8 mouse cellular contexts compared by ENCODE assay signal in the genomic region with DNA sequence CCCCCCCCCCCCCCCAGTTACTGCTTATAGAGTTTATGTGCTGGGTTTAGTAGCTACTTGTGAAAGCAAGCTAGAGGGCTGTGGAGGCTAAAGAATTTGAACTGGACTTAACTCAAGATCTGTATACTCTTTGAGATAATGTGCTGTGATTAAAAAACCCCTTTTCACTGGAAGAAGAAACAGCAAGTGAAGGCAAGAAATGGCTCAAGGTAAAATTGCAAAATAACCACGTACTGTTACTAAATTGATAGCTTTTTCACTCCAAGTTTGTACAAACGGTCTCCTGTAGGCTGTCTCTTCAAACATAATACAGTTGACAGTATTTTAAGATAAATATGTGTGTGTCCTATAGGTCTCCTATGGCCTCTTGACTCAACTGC. TPM values are rescaled to one million over a fixed set of nuclear protein-coding genes. Genes with fewer than 3 reads are reported as not detected.
DNase-seq lines count a peak whose midpoint lies in the region; ATAC-seq lines count a peak whose summit lies in the region.

No protein-coding gene starts in this region.

- H3K9ac ChIP-seq in lung, embryonic 15.5 days, result no peak overlapping the region
- H3K9ac ChIP-seq in limb, embryonic 12.5 days (replicated peaks), result no peak overlapping the region
- no peak overlapping the region; the same call in 1 of the 2 replicates for H3K9ac ChIP-seq in neural tube, embryonic 14.5 days (replicated peaks; ENCODE audit: low read depth, low read length)

- H3K36me3 ChIP-seq in lung, embryonic 15.5 days, result no peaks in the 10 kb centered on the region
- peaks cover 3% of the 10 kb centered on the region; the same call in 1 of the 2 replicates for H3K36me3 ChIP-seq in forebrain, embryonic 10.5 days (replicated peaks)
- peaks cover 9% of the 10 kb centered on the region; the same call in 1 of the 2 replicates for H3K36me3 ChIP-seq in limb, embryonic 12.5 days
- H3K36me3 ChIP-seq in neural tube, embryonic 14.5 days (ENCODE audit: control insufficient read depth, insufficient read depth, low read length), result no peaks in the 10 kb centered on the region

- H3K4me2 ChIP-seq in lung, embryonic 15.5 days, result peak overlapping the region; percentile 97
- peak overlapping the region; percentile 95 for H3K4me2 ChIP-seq in limb, embryonic 12.5 days
- peak overlapping the region; percentile 88 for H3K4me2 ChIP-seq in neural tube, embryonic 14.5 days (ENCODE audit: low read depth, low read length)

- H3K9me3 ChIP-seq in lung, embryonic 15.5 days, result no peaks in the 10 kb centered on the region
- no peaks in the 10 kb centered on the region for H3K9me3 ChIP-seq in forebrain, embryonic 10.5 days
- no peaks in the 10 kb centered on the region for H3K9me3 ChIP-seq in limb, embryonic 12.5 days
- no peaks in the 10 kb centered on the region for H3K9me3 ChIP-seq in neural tube, embryonic 14.5 days (ENCODE audit: control insufficient read depth, low read length)

- no peak for DNase-seq in lung, postnatal 25 days (ENCODE audit: low spot score)
- DNase-seq in forebrain, embryonic 10.5 days (ENCODE audit: extremely low spot score, low spot score), result no peak
- no peak for DNase-seq in embryo, embryonic 10 days (ENCODE audit: low spot score)
- no peak for DNase-seq in cerebellum, adult 11-12 months
- DNase-seq in thymus, postnatal 36 days, result no peak

- H3K4me3 ChIP-seq in lung, embryonic 15.5 days, result peak overlapping the region; percentile 48
- peak overlapping the region; percentile 65 for H3K4me3 ChIP-seq in forebrain, embryonic 10.5 days
- H3K4me3 ChIP-seq in limb, embryonic 12.5 days (replicated peaks), result peak overlapping the region; percentile 51
- H3K4me3 ChIP-seq in neural tube, embryonic 14.5 days (ENCODE audit: low read depth, low read length), result no peak overlapping the region

- 52% methylated on average over 2 of the region's 2 CpGs for WGBS in lung, embryonic 15.5 days
- 87% methylated on average over 2 of the region's 2 CpGs for WGBS in forebrain, embryonic 10.5 days
- WGBS in limb, embryonic 12.5 days, result 74% methylated on average over 2 of the region's 2 CpGs
- 78% methylated on average over 2 of the region's 2 CpGs for WGBS in neural tube, embryonic 14.5 days

- no peaks in the 10 kb centered on the region for H3K27me3 ChIP-seq in lung, embryonic 15.5 days
- no peaks in the 10 kb centered on the region for H3K27me3 ChIP-seq in forebrain, embryonic 10.5 days (ENCODE audit: poor library complexity, severe bottlenecking)
- no peaks in the 10 kb centered on the region for H3K27me3 ChIP-seq in limb, embryonic 12.5 days
- no peaks in the 10 kb centered on the region for H3K27me3 ChIP-seq in neural tube, embryonic 14.5 days (ENCODE audit: control insufficient read depth, insufficient read depth, low read length)

- H3K4me1 ChIP-seq in lung, embryonic 15.5 days, result peaks cover 54% of the 10 kb centered on the region
- H3K4me1 ChIP-seq in forebrain, embryonic 10.5 days, result peaks cover 29% of the 10 kb centered on the region
- H3K4me1 ChIP-seq in limb, embryonic 12.5 days (replicated peaks), result peaks cover 19% of the 10 kb centered on the region
- H3K4me1 ChIP-seq in neural tube, embryonic 14.5 days (ENCODE audit: control insufficient read depth, insufficient read depth, low read length), result peaks cover 9% of the 10 kb centered on the region

- no peak for ATAC-seq in lung, embryonic 15.5 days (ENCODE audit: borderline replicate concordance, extremely low read depth, low FRiP score, low TSS enrichment)
- no peak for ATAC-seq in limb, embryonic 12.5 days (ENCODE audit: insufficient number of reproducible peaks, insufficient read depth, low FRiP score, low TSS enrichment, low read depth)
- ATAC-seq in neural tube, embryonic 14.5 days (ENCODE audit: low read depth), result no peak

- no peak overlapping the region for H3K27ac ChIP-seq in lung, embryonic 15.5 days
- H3K27ac ChIP-seq in forebrain, embryonic 10.5 days, result no peak overlapping the region
- H3K27ac ChIP-seq in limb, embryonic 12.5 days, result no peak overlapping the region
- no peak overlapping the region for H3K27ac ChIP-seq in neural tube, embryonic 14.5 days (ENCODE audit: low read depth, low read length)

RNA-seq across cellular contexts. Expression of gene Ncoa4, which starts 6.4 kb away (rescaled TPM):
- 97.6 and 100 TPM in 2 replicates for polyA plus RNA-seq in lung, embryonic 15.5 days (2015; fragmentation: Nextera tagmentation; extraction: Ambion mirVana)
- polyA plus RNA-seq in forebrain, embryonic 10.5 days (2016; fragmentation: Nextera tagmentation; extraction: Ambion mirVana), result 69.6 and 82.1 TPM in 2 replicates
- 69.5 and 76.8 TPM in 2 replicates for polyA plus RNA-seq in limb, embryonic 12.5 days (2016; fragmentation: Nextera tagmentation; extraction: Ambion mirVana)
- 117 and 132 TPM in 2 replicates for polyA plus RNA-seq in neural tube, embryonic 14.5 days (2014; fragmentation: Nextera tagmentation; extraction: Ambion mirVana)

RNA-seq across cellular contexts. Expression of gene Msmb, which starts 24.2 kb away (rescaled TPM):
- not detected in 2 replicates for polyA plus RNA-seq in lung, embryonic 15.5 days (2015; fragmentation: Nextera tagmentation; extraction: Ambion mirVana)
- polyA plus RNA-seq in forebrain, embryonic 10.5 days (2016; fragmentation: Nextera tagmentation; extraction: Ambion mirVana), result not detected in 2 replicates
- polyA plus RNA-seq in limb, embryonic 12.5 days (2016; fragmentation: Nextera tagmentation; extraction: Ambion mirVana), result not detected in 2 replicates
- polyA plus RNA-seq in neural tube, embryonic 14.5 days (2014; fragmentation: Nextera tagmentation; extraction: Ambion mirVana), result not detected in 2 replicates

RNA-seq across cellular contexts. Expression of gene Timm23, which starts 35.6 kb away (rescaled TPM):
- 252 and 264 TPM in 2 replicates for polyA plus RNA-seq in lung, embryonic 15.5 days (2015; fragmentation: Nextera tagmentation; extraction: Ambion mirVana)
- polyA plus RNA-seq in forebrain, embryonic 10.5 days (2016; fragmentation: Nextera tagmentation; extraction: Ambion mirVana), result 356 and 363 TPM in 2 replicates
- polyA plus RNA-seq in limb, embryonic 12.5 days (2016; fragmentation: Nextera tagmentation; extraction: Ambion mirVana), result 272 and 281 TPM in 2 replicates
- polyA plus RNA-seq in neural tube, embryonic 14.5 days (2014; fragmentation: Nextera tagmentation; extraction: Ambion mirVana), result 241 and 250 TPM in 2 replicates

RNA-seq across cellular contexts. Expression of gene Parg, which starts 35.7 kb away (rescaled TPM):
- 37.9 and 39.7 TPM in 2 replicates for polyA plus RNA-seq in lung, embryonic 15.5 days (2015; fragmentation: Nextera tagmentation; extraction: Ambion mirVana)
- 45.2 and 51.9 TPM in 2 replicates for polyA plus RNA-seq in forebrain, embryonic 10.5 days (2016; fragmentation: Nextera tagmentation; extraction: Ambion mirVana)
- 64.4 and 65.8 TPM in 2 replicates for polyA plus RNA-seq in limb, embryonic 12.5 days (2016; fragmentation: Nextera tagmentation; extraction: Ambion mirVana)
- polyA plus RNA-seq in neural tube, embryonic 14.5 days (2014; fragmentation: Nextera tagmentation; extraction: Ambion mirVana), result 36.9 and 46.5 TPM in 2 replicates
